Mouse (Mus musculus) hindbrain, embryonic 13.5 days (tissue): Measurements from ENCODE around the gene Tcte2. TPM values are rescaled to one million over a fixed set of nuclear protein-coding genes. Genes with fewer than 3 reads are reported as not detected.

Source experiments
- ATAC-seq: fragments of 200-750 bp; cut with Nextera tagmentation; 2 replicates; pipeline ENCODE4 v1.8.0; 2017; ENCODE audit warnings: moderate TSS enrichment; ENCODE audit not compliant: low FRiP score
- H3K27ac ChIP-seq: fragments of 300-500 bp; sonication (generic); 2 replicates; pipeline ENCODE4 v1.5.1; 2015; ENCODE audit warnings: inconsistent platforms, mild to moderate bottlenecking, moderate library complexity
- H3K27me3 ChIP-seq: fragments of 300-500 bp; sonication (generic); 2 replicates; pipeline ENCODE4 v1.6.1; 2015; ENCODE audit warnings: mild to moderate bottlenecking, inconsistent platforms
- H3K36me3 ChIP-seq: fragments of 300-500 bp; sonication (generic); 2 replicates; pipeline ENCODE4 v1.6.1; 2015; ENCODE audit warnings: mild to moderate bottlenecking, inconsistent platforms
- H3K4me1 ChIP-seq: fragments of 300-500 bp; sonication (generic); replicated peaks from 2 replicates; pipeline ENCODE4 v1.6.1; 2015; ENCODE audit warnings: inconsistent platforms
- H3K4me2 ChIP-seq: fragments of 300-500 bp; sonication (generic); 2 replicates; pipeline ENCODE4 v1.6.1; 2015; ENCODE audit warnings: inconsistent platforms, mild to moderate bottlenecking, moderate library complexity
- H3K4me3 ChIP-seq: fragments of 300-500 bp; sonication (generic); 2 replicates; pipeline ENCODE4 v1.5.1; 2015; ENCODE audit warnings: mild to moderate bottlenecking, inconsistent platforms
- H3K9ac ChIP-seq: fragments of 300-500 bp; sonication (generic); 2 replicates; pipeline ENCODE4 v1.6.1; 2015; ENCODE audit warnings: mild to moderate bottlenecking, inconsistent platforms
- H3K9me3 ChIP-seq: fragments of 300-500 bp; sonication (generic); 2 replicates; pipeline ENCODE4 v1.6.1; 2016; ENCODE audit warnings: inconsistent platforms
- WGBS: fragments of 180-500 bp; shearing (Covaris S2); methylation state at CpG from one replicate; pipeline ENCODE4 v1.1.7; 2015; 5-methylcytosine and 5-hydroxymethylcytosine counted together
- polyA plus RNA-seq: library from polyadenylated mRNA; unstranded; fragments of >200 nt; fragmentation: Nextera tagmentation; extraction: Ambion mirVana; gene quantifications from 2 replicates; pipeline ENCODE4 v1.2.1, GENCODE M21; 2015

The Tcte2 gene
- polyA plus RNA-seq, 1 experiment from 2014 or later: 20.8 TPM

DNA sequence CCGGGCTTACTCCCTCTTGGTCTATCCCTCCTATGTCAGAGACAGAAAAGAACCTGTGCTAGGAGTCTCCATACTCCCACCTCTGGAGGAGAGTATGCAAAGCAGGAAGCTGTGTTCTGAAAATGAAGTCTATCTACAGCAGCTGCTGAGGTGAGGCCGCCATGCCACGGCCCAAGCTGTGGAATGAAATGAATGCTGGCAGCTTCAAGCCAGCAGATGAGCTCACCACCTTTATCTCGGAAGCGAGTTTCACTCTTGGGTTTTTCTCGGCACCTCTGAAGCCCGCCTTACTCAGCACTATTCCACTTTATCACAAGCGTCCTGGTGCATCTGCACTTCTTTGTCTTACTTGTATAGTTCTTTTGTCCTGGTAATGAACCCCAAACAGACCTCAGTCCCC lies 28.9 kb downstream of the Tcte2 start:
- WGBS: 48% methylated on average over 8 of the region's 8 CpGs
- Histone ChIP-seq H3K27me3 (no peaks in the 10 kb centered on the region), H3K4me3 (no peak overlapping the region), H3K9ac (no peak overlapping the region), H3K4me1 (peaks cover 15% of the 10 kb centered on the region; the same call in 1 of the 2 replicates), H3K4me2 (no peak overlapping the region), H3K27ac (no peak overlapping the region), H3K9me3 (no peaks in the 10 kb centered on the region), H3K36me3 (no peaks in the 10 kb centered on the region)
- no peak for ATAC-seq

GRCm38 (mm10) chr17:13731727-13732112 lies 29.9 kb downstream of the Tcte2 start:
- H3K36me3 ChIP-seq: no peaks in the 10 kb centered on the region
- H3K27ac ChIP-seq: no peak overlapping the region
- no peaks in the 10 kb centered on the region for H3K27me3 ChIP-seq
- H3K4me2 ChIP-seq: no peak overlapping the region
- 68% methylated on average over 4 of the region's 4 CpGs for WGBS
- no peak for ATAC-seq
- H3K4me3 ChIP-seq: no peak overlapping the region
- H3K9me3 ChIP-seq: no peaks in the 10 kb centered on the region
- H3K4me1 ChIP-seq: peaks cover 8% of the 10 kb centered on the region; the same call in 1 of the 2 replicates
- no peak overlapping the region for H3K9ac ChIP-seq

- ATAC-seq: 0 out of 2 replicates have a peak, but pooled peaks have one; percentile 46
These were observed 30.5 kb downstream of the Tcte2 start for GRCm38 (mm10) chr17:13730980-13731726.

DNA sequence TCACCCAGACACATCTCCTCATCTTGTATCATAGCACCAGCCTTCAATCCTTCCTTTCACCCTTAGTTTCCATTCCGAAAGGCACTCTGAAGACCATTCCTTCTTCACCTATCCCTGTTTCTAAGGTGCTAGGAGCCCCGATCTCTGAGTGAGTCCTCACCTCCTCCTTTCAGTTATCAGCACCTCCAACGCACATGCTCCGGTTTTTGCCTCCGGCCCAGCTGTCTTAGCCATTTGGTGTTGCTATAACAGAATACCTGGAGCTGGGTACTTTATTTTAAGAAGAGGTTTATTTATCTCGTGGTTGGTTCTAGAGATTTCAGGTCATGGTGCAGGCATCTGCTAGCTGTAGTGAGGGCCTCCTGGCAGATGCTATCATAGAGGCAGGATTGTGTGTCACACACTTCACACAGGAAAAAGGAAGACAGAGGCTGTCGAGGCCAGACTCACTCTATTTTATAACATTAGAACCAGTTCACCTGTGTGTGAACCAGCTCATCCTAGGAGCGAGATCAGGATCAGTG lies 34.7 kb downstream of the Tcte2 start:
- no peak overlapping the region for H3K4me2 ChIP-seq

More at GRCm38 (mm10) chr17:13730980-13731726, 30.5 kb downstream of the Tcte2 start:
- no peaks in the 10 kb centered on the region for H3K9me3 ChIP-seq
- H3K4me3 ChIP-seq: no peak overlapping the region
- H3K4me2 ChIP-seq: no peak overlapping the region
- no peaks in the 10 kb centered on the region for H3K36me3 ChIP-seq
- no peak overlapping the region for H3K27ac ChIP-seq
- no peaks in the 10 kb centered on the region for H3K27me3 ChIP-seq
- 94% methylated on average over 6 of the region's 6 CpGs for WGBS
- no peak overlapping the region for H3K9ac ChIP-seq
- peaks cover 6% of the 10 kb centered on the region; the same call in 1 of the 2 replicates for H3K4me1 ChIP-seq

GRCm38 (mm10) chr17:13725004-13725550 lies 36.5 kb downstream of the Tcte2 start:
- no peak overlapping the region for H3K4me2 ChIP-seq
- no peak overlapping the region for H3K9ac ChIP-seq
- H3K4me3 ChIP-seq: no peak overlapping the region
- H3K4me1 ChIP-seq: peaks cover 20% of the 10 kb centered on the region
- no peaks in the 10 kb centered on the region for H3K36me3 ChIP-seq
- H3K27me3 ChIP-seq: no peaks in the 10 kb centered on the region
- ATAC-seq: no peak
- WGBS: 38% methylated on average over 4 of the region's 4 CpGs
- no peaks in the 10 kb centered on the region for H3K9me3 ChIP-seq
- H3K27ac ChIP-seq: no peak overlapping the region

More for the DNA sequence above, 34.7 kb downstream of the Tcte2 start:
- no peak overlapping the region for H3K4me3 ChIP-seq
- H3K9ac ChIP-seq: no peak overlapping the region
- no peaks in the 10 kb centered on the region for H3K9me3 ChIP-seq
- no peaks in the 10 kb centered on the region for H3K27me3 ChIP-seq
- WGBS: 95% methylated on average over 8 of the region's 8 CpGs
- ATAC-seq: no peak
- H3K4me1 ChIP-seq: peaks cover 23% of the 10 kb centered on the region
- no peaks in the 10 kb centered on the region for H3K36me3 ChIP-seq
- no peak overlapping the region for H3K27ac ChIP-seq

DNA sequence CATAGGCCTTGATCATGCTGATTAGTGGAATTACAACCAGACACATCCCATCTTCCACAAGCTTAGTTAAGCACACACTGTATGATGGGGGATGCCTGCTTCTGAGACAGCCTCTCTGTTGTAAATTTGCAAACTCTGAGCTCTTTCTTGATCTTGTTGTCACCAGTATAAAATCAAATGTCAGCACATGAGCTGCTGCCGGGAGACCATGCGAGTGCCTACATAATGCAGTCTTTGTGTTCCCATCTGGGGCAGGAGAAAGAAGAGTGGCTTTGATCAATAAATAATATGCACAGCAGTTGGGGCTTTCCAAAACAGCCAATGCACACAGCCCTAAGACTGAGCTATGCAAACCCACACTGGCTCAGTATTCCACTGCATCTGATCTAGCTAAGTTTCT lies 39.2 kb downstream of the Tcte2 start:
- H3K9ac ChIP-seq: no peak overlapping the region
- H3K27ac ChIP-seq: no peak overlapping the region
- no peak overlapping the region for H3K4me3 ChIP-seq
- H3K36me3 ChIP-seq: no peaks in the 10 kb centered on the region
- peak; percentile 65; the same call in 1 of the 2 replicates for ATAC-seq
- H3K4me1 ChIP-seq: peaks cover 20% of the 10 kb centered on the region
- no peaks in the 10 kb centered on the region for H3K9me3 ChIP-seq
- H3K27me3 ChIP-seq: no peaks in the 10 kb centered on the region
- H3K4me2 ChIP-seq: no peak overlapping the region
- 7% methylated on average over 2 of the region's 2 CpGs for WGBS

GRCm38 (mm10) chr17:13721372-13721771 lies 40.3 kb downstream of the Tcte2 start:
- H3K4me1 ChIP-seq: peaks cover 20% of the 10 kb centered on the region
- H3K9ac ChIP-seq: no peak overlapping the region
- no peak overlapping the region for H3K4me3 ChIP-seq
- ATAC-seq: no peak
- H3K27ac ChIP-seq: no peak overlapping the region
- H3K27me3 ChIP-seq: no peaks in the 10 kb centered on the region
- H3K36me3 ChIP-seq: no peaks in the 10 kb centered on the region
- no peaks in the 10 kb centered on the region for H3K9me3 ChIP-seq
- WGBS: 86% methylated on average over 2 of the region's 2 CpGs
- H3K4me2 ChIP-seq: no peak overlapping the region

DNA sequence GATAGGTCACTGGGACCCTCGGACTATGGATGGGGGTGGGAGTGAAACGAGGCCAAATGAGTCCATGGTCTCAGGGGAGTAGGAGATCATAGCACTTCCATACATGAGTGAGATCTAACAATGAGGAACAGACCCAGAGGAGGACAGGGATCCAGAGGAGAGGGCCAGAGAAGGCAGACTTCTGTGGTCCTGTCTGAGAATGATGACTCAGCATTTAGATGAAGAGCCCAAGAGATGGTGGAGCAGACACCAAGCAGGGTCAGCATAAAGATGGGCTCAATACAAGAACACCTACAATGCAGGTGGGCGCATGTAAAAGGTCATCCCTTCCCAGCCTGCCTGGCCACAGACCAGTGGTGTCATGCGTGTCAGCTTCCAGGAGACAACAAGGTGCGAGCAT lies 41.4 kb downstream of the Tcte2 start:
- Histone ChIP-seq H3K27me3 (no peaks in the 10 kb centered on the region), H3K36me3 (no peaks in the 10 kb centered on the region), H3K4me3 (no peak overlapping the region), H3K27ac (no peak overlapping the region), H3K4me1 (peaks cover 19% of the 10 kb centered on the region), H3K9ac (no peak overlapping the region), H3K9me3 (no peaks in the 10 kb centered on the region), H3K4me2 (no peak overlapping the region)
- WGBS: 96% methylated on average over 5 of the region's 5 CpGs
- ATAC-seq: no peak

DNA sequence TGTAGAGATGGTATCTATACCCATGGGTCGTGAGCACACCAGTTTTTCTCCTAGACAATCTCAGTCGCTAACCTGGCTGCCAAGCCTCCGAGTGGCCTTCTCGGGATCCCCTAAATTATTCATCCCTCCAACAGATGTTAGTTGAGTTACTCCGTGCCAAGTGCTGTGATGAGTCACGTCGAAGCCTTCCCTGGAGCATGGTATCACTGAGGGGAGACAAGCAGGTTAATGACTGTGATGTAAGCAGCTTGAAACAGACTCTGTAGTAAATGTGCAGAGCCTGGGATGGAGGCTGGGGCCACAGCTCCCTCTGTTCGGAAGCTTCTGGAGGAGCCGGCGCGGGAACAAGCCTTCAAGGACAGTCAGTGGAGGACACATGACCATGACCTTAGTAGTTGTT lies 44.2 kb downstream of the Tcte2 start:
- no peak for ATAC-seq
- H3K4me1 ChIP-seq: peaks cover 5% of the 10 kb centered on the region; the same call in 1 of the 2 replicates
- no peaks in the 10 kb centered on the region for H3K9me3 ChIP-seq
- H3K36me3 ChIP-seq: no peaks in the 10 kb centered on the region
- H3K4me2 ChIP-seq: no peak overlapping the region
- H3K4me3 ChIP-seq: no peak overlapping the region
- 86% methylated on average over 11 of the region's 11 CpGs for WGBS
- no peaks in the 10 kb centered on the region for H3K27me3 ChIP-seq
- H3K27ac ChIP-seq: no peak overlapping the region
- H3K9ac ChIP-seq: no peak overlapping the region

GRCm38 (mm10) chr17:13716336-13716735 lies 45.3 kb downstream of the Tcte2 start:
- H3K4me3 ChIP-seq: no peak overlapping the region
- H3K27ac ChIP-seq: no peak overlapping the region
- H3K4me1 ChIP-seq: no peaks in the 10 kb centered on the region
- 94% methylated on average over 6 of the region's 6 CpGs for WGBS
- no peak overlapping the region for H3K9ac ChIP-seq
- H3K9me3 ChIP-seq: no peaks in the 10 kb centered on the region
- ATAC-seq: no peak
- H3K36me3 ChIP-seq: no peaks in the 10 kb centered on the region
- no peak overlapping the region for H3K4me2 ChIP-seq
- no peaks in the 10 kb centered on the region for H3K27me3 ChIP-seq

DNA sequence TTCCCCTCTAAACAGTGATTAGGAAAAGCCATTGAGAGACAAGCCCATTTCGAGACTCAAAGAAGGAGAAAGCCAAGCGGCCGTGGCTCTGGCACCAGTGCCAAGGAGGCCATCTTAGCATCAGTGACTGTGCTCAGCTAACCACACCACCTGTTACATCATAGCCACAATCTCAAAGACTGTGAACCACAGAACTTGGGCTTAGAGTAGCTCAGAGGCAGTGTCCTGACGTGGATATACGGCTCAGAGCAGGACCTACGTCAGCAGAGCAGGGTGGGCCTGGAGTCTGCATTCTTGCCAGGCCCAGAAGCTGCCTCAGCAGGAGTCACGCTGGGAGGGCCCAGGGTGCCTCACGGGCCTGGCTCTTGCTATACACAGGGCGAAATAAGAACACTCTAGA lies 46.1 kb downstream of the Tcte2 start:
- Histone ChIP-seq H3K36me3 (no peaks in the 10 kb centered on the region), H3K27me3 (no peaks in the 10 kb centered on the region), H3K4me2 (no peak overlapping the region), H3K4me1 (no peaks in the 10 kb centered on the region), H3K27ac (no peak overlapping the region), H3K9me3 (no peaks in the 10 kb centered on the region), H3K4me3 (no peak overlapping the region), H3K9ac (no peak overlapping the region)
- ATAC-seq: no peak
- WGBS: 81% methylated on average over 9 of the region's 9 CpGs

- H3K9ac ChIP-seq: no peak overlapping the region
- ATAC-seq: no peak
- no peaks in the 10 kb centered on the region for H3K4me1 ChIP-seq
- no peak overlapping the region for H3K27ac ChIP-seq
- WGBS: 73% methylated on average over 4 of the region's 4 CpGs
- no peak overlapping the region for H3K4me2 ChIP-seq
- no peaks in the 10 kb centered on the region for H3K9me3 ChIP-seq
- no peaks in the 10 kb centered on the region for H3K36me3 ChIP-seq
- H3K4me3 ChIP-seq: no peak overlapping the region
- no peaks in the 10 kb centered on the region for H3K27me3 ChIP-seq
These were observed 47.0 kb downstream of the Tcte2 start for GRCm38 (mm10) chr17:13714654-13715053.

DNA sequence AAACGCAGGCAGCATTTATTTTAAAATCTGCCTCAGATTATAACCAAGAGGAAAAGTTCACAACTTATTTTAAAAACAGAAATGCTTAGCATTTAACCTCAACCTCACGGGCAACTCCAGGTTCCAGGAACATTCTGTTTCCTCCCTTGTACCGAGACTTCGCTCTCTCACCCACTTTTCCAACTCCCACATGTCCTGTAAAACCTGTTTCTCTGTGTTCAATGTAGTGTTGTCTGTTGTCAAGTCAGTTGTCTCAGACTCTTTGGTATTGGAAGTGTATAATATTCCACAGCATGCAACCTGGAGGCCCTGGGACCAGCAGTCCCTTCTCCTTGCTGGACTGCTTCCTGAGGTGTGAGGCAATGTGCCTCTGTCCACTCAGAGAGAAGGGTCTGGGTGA lies 47.5 kb downstream of the Tcte2 start:
- H3K4me2 ChIP-seq: no peak overlapping the region
- H3K9ac ChIP-seq: no peak overlapping the region
- H3K27ac ChIP-seq: no peak overlapping the region
- no peak overlapping the region for H3K4me3 ChIP-seq
- H3K4me1 ChIP-seq: no peaks in the 10 kb centered on the region
- 91% methylated on average over 4 of the region's 4 CpGs for WGBS
- ATAC-seq: no peak
- H3K27me3 ChIP-seq: no peaks in the 10 kb centered on the region
- no peaks in the 10 kb centered on the region for H3K9me3 ChIP-seq
- H3K36me3 ChIP-seq: no peaks in the 10 kb centered on the region
